Mouse (Mus musculus): ENCODE results near the gene Inip. TPM values are rescaled to one million over a fixed set of nuclear protein-coding genes. Genes with fewer than 3 reads are reported as not detected.
A peak's percentile ranks its signal among the peaks of the same experiment; 100 is the strongest.

The Inip gene
- polyA plus RNA-seq, 1 experiment = 8.4 TPM

GRCm38 (mm10) chr4:59819054-59819472 is 17.7 kb upstream of the Inip start:
- peaks cover 8% of the 10 kb centered on the region for H3K4me1 ChIP-seq (ENCODE audit: control insufficient read depth, insufficient read depth, insufficient read length, low read length)
- H3K27ac ChIP-seq (replicated peaks; ENCODE audit: low read depth, low read length) = no peak overlapping the region
- no peak overlapping the region for H3K4me3 ChIP-seq (ENCODE audit: insufficient read depth, low read depth, low read length)

- Histone ChIP-seq H3K27ac (replicated peaks; ENCODE audit: low read depth, low read length) (no peak overlapping the region), H3K4me1 (ENCODE audit: control insufficient read depth, insufficient read depth, insufficient read length, low read length) (peaks cover 8% of the 10 kb centered on the region)
Observed at GRCm38 (mm10) chr4:59818498-59818897, 17.1 kb upstream of the Inip start.

GRCm38 (mm10) chr4:59817790-59818189 is 16.4 kb upstream of the Inip start:
- Histone ChIP-seq H3K27ac (replicated peaks; ENCODE audit: low read depth, low read length) (no peak overlapping the region), H3K4me3 (ENCODE audit: insufficient read depth, low read depth, low read length) (no peak overlapping the region), H3K4me1 (ENCODE audit: control insufficient read depth, insufficient read depth, insufficient read length, low read length) (peaks cover 8% of the 10 kb centered on the region)

More at GRCm38 (mm10) chr4:59818498-59818897, 17.1 kb upstream of the Inip start:
- H3K4me3 ChIP-seq (ENCODE audit: insufficient read depth, low read depth, low read length) = no peak overlapping the region

- H3K27ac ChIP-seq (replicated peaks; ENCODE audit: low read depth, low read length) = no peak overlapping the region
- H3K4me3 ChIP-seq (ENCODE audit: insufficient read depth, low read depth, low read length) = no peak overlapping the region
- peaks cover 8% of the 10 kb centered on the region for H3K4me1 ChIP-seq (ENCODE audit: control insufficient read depth, insufficient read depth, insufficient read length, low read length)
Observed at GRCm38 (mm10) chr4:59816477-59816876, 15.1 kb upstream of the Inip start.

- Histone ChIP-seq H3K4me1 (ENCODE audit: control insufficient read depth, insufficient read depth, insufficient read length, low read length) (peaks cover 8% of the 10 kb centered on the region), H3K4me3 (ENCODE audit: insufficient read depth, low read depth, low read length) (no peak overlapping the region), H3K27ac (replicated peaks; ENCODE audit: low read depth, low read length) (no peak overlapping the region)
Observed at GRCm38 (mm10) chr4:59816016-59816415, 14.6 kb upstream of the Inip start.

GRCm38 (mm10) chr4:59815121-59815810 is 13.9 kb upstream of the Inip start:
- Histone ChIP-seq H3K4me1 (ENCODE audit: control insufficient read depth, insufficient read depth, insufficient read length, low read length) (peaks cover 8% of the 10 kb centered on the region), H3K4me3 (ENCODE audit: insufficient read depth, low read depth, low read length) (no peak overlapping the region), H3K27ac (replicated peaks; ENCODE audit: low read depth, low read length) (no peak overlapping the region; the same call in 1 of the 2 replicates)

GRCm38 (mm10) chr4:59814094-59814493 is 12.7 kb upstream of the Inip start:
- no peak overlapping the region for H3K4me3 ChIP-seq (ENCODE audit: insufficient read depth, low read depth, low read length)
- H3K4me1 ChIP-seq (ENCODE audit: control insufficient read depth, insufficient read depth, insufficient read length, low read length) = peaks cover 8% of the 10 kb centered on the region
- H3K27ac ChIP-seq (replicated peaks; ENCODE audit: low read depth, low read length) = no peak overlapping the region

- no peaks in the 10 kb centered on the region for H3K4me1 ChIP-seq (ENCODE audit: control insufficient read depth, insufficient read depth, insufficient read length, low read length)
- no peak overlapping the region for H3K4me3 ChIP-seq (ENCODE audit: insufficient read depth, low read depth, low read length)
- no peak overlapping the region for H3K27ac ChIP-seq (replicated peaks; ENCODE audit: low read depth, low read length)
Observed at GRCm38 (mm10) chr4:59808396-59808795, 7.0 kb upstream of the Inip start.

- Histone ChIP-seq H3K4me3 (ENCODE audit: insufficient read depth, low read depth, low read length) (no peak overlapping the region), H3K27ac (replicated peaks; ENCODE audit: low read depth, low read length) (no peak overlapping the region), H3K4me1 (ENCODE audit: control insufficient read depth, insufficient read depth, insufficient read length, low read length) (no peaks in the 10 kb centered on the region)
Observed at GRCm38 (mm10) chr4:59807521-59807920, 6.1 kb upstream of the Inip start.

GRCm38 (mm10) chr4:59806879-59807195 is 5.4 kb upstream of the Inip start:
- Histone ChIP-seq H3K27ac (replicated peaks; ENCODE audit: low read depth, low read length) (0 out of 2 replicates have a peak overlapping the region, but pooled peaks have one; percentile 3), H3K4me1 (ENCODE audit: control insufficient read depth, insufficient read depth, insufficient read length, low read length) (no peaks in the 10 kb centered on the region)

GRCm38 (mm10) chr4:59805968-59806878 is 4.8 kb upstream of the Inip start:
- Histone ChIP-seq H3K4me1 (ENCODE audit: control insufficient read depth, insufficient read depth, insufficient read length, low read length) (no peaks in the 10 kb centered on the region), H3K27ac (replicated peaks; ENCODE audit: low read depth, low read length) (peak overlapping the region; percentile 29; the same call in 1 of the 2 replicates), H3K4me3 (ENCODE audit: insufficient read depth, low read depth, low read length) (peak overlapping the region; percentile 90)

More at GRCm38 (mm10) chr4:59806879-59807195, 5.4 kb upstream of the Inip start:
- H3K4me3 ChIP-seq (ENCODE audit: insufficient read depth, low read depth, low read length) = peak overlapping the region; percentile 90

- Histone ChIP-seq H3K27ac (replicated peaks; ENCODE audit: low read depth, low read length) (peak within 1 kb of the TSS; percentile 29), H3K4me3 (ENCODE audit: insufficient read depth, low read depth, low read length) (peak within 1 kb of the TSS; percentile 90), H3K4me1 (ENCODE audit: control insufficient read depth, insufficient read depth, insufficient read length, low read length) (no peaks in the 10 kb centered on the region)
Observed at GRCm38 (mm10) chr4:59805181-59805967, 4.0 kb upstream of the Inip start, which contains the start of gene Snx30. Gene Snx30 (plus strand): TSS chr4:59805840.

GRCm38 (mm10) chr4:59804754-59805153 is 3.4 kb upstream of the Inip start:
- H3K4me3 ChIP-seq (ENCODE audit: insufficient read depth, low read depth, low read length) = no peak overlapping the region
- no peak overlapping the region for H3K27ac ChIP-seq (replicated peaks; ENCODE audit: low read depth, low read length)
- H3K4me1 ChIP-seq (ENCODE audit: control insufficient read depth, insufficient read depth, insufficient read length, low read length) = no peaks in the 10 kb centered on the region

- H3K4me3 ChIP-seq (ENCODE audit: insufficient read depth, low read depth, low read length) = no peak overlapping the region
- 0 out of 2 replicates have a peak overlapping the region, but pooled peaks have one; percentile 7 for H3K27ac ChIP-seq (replicated peaks; ENCODE audit: low read depth, low read length)
- H3K4me1 ChIP-seq (ENCODE audit: control insufficient read depth, insufficient read depth, insufficient read length, low read length) = no peaks in the 10 kb centered on the region
Observed at GRCm38 (mm10) chr4:59803358-59803757, 2.0 kb upstream of the Inip start.

- H3K27ac ChIP-seq (replicated peaks; ENCODE audit: low read depth, low read length) = no peak overlapping the region
- no peak overlapping the region for H3K4me3 ChIP-seq (ENCODE audit: insufficient read depth, low read depth, low read length)
- H3K4me1 ChIP-seq (ENCODE audit: control insufficient read depth, insufficient read depth, insufficient read length, low read length) = no peaks in the 10 kb centered on the region
Observed at GRCm38 (mm10) chr4:59802792-59803191, 1.4 kb upstream of the Inip start.
